Mouse (Mus musculus) adrenal gland, adult 8-10 months (tissue): ENCODE data around the gene Pja2. TPM values are rescaled to one million over a fixed set of nuclear protein-coding genes. Genes with fewer than 3 reads are reported as not detected.
"Not testable (repeated sequence)": the region's sequence is repeated elsewhere in the genome, so short reads cannot be mapped to it uniquely, and the experiment has no call there.

Experiments used
- DNase-seq: peaks from one replicate; pipeline ENCODE4 v3.0.0; 2022
- total RNA-seq, 4 experiments: library from RNA; stranded (reverse); gene quantifications; 2 replicates each; pipeline ENCODE4 v1.2.4; 2022

The Pja2 gene
- 100 to 1,000 TPM in 1 of 4 experiments, 10 to 100 TPM in 3; 77.5 to 102 (median 90.7) TPM for total RNA-seq

DNA sequence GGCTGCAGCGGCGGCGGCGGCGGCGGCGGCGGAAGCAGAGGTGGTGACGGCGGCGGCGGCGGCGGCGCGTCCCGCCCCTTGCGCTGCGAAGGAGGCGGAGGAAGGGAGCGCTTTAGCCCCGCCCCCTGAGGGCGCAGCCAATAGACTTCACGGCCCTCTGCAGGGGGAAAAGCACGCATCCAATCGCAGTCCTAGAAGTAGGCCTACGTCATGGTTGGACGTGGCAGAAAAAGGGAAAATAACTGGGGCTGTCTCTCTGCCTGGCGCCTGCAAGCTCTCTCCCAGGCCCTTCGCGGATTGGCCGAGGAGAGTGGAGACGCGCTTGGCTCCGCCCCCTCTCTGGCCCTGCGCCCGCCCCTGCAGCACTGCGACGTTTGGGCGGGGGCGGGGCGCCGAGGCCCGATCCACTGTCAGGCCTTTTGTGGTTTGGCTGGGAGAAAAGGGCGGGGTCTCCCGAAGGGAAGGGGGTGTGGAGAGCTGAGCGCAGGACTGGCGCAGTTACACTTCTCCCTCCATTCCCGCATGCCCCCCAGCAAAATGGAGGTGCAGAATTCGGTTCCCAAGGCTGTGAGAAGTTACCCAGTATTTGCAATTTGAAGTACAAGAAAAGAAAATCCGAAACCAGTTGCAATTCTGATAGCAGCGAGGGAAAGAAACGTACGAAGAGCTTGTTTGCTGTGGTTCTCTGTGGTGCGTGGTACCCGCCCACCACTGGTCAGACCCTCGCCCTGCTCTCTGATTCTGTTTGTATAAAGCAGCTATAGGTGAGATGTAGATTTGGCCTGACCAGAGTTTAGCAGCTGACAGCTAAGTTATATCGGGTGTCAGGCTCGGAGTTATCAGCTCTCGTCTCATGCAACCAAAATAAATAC, at the start of gene Pja2:
TSS of gene Pja2 (minus strand) at position 19 of the 872 bp plus-strand sequence.
- DNase-seq: peak; percentile 99

DNA sequence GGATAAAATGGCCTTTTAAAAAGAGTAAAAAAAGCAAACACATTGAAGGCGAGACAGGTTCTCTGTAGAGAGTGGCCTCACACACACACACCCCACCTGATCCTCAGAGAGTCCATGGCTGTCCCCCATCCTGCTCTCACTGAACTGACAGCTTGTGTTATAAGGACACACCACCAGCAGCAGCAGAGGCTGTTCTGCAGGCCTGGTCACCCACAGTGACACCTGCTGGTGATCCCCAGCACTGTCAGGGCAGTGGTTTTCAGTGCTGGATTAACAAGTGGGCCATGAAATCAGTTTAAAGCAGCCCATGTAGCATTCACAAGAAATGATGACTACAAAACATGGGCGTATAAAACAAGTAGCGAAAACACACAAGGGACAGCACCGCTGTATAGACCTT, 43.6 kb upstream of the Pja2 start:
- peak; percentile 57 for DNase-seq

- peak; percentile 26 for DNase-seq
Observed at GRCm38 (mm10) chr17:64363694-64364093, 32.0 kb upstream of the Pja2 start.

DNA sequence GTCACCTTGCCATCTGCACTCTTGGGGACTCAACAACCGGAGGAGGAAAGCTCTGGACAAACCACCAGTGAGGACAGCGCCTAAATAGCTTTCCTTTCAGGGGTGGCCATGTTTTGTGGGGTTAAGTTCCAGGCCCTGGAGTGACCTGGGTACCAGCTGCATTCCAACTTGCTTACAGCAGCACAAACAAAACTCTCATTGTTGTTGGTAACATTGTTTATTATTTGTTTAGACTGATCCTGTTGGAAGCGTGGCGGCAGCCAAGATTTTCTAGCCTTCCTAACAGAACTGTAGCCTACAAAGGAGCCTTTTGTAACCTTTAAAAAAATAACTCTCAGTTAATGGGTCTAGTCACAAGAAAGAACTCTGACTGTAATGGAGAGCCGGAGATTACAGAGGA, 30.9 kb upstream of the Pja2 start:
- DNase-seq: no peak

DNA sequence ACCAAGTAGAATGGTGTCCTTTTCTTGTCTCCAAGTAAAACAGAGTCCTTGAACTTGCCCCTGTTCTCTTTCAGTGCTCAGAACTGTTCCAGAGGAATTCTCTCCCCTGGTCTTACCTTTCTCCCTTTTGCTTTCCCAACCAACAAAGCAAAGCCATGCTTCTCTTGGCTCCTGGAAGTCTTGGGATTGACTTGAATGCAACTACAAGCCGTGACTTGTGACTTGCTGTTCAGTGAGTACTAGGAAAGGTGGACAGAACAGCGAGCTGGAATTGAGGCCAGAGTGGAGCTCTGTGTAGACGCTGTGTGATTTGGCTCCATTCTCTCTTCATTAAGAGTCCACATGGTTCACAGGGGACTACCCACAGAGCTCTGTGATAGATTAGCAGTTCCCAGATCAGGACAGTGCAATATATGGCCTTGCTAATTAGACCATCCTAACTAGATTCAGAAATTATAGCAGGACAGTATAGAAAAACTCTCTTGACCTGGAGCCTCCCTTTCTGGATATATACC, 30.3 kb upstream of the Pja2 start:
- no peak for DNase-seq

GRCm38 (mm10) chr17:64353940-64354339, 22.2 kb upstream of the Pja2 start:
- DNase-seq: no peak

GRCm38 (mm10) chr17:64346135-64346534, 14.4 kb upstream of the Pja2 start:
- DNase-seq: no peak

GRCm38 (mm10) chr17:64344576-64345172, 13.0 kb upstream of the Pja2 start:
- no peak for DNase-seq

DNA sequence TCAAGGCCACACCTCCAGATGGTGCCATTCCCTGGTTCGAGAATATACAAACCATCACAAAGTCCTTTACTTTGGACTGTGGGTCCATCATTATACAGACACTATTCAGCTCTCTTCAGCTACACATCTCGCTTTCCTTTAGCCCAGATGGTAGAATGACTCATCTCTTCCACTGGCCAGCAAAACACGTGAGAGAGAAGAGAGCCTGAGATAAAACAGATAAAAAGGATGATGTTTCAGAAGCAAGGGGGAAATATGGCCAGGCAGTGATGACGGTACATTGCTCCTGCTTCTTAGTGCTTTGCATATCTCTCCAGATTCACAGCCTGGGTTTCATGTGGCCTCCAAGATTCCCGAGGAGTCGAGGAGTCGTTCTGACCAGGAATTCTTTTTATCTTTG, 10.0 kb upstream of the Pja2 start:
- peak; percentile 37 for DNase-seq

- DNase-seq: no peak
Observed at GRCm38 (mm10) chr17:64339752-64340151, 8.0 kb upstream of the Pja2 start.

GRCm38 (mm10) chr17:64337220-64337619, 5.5 kb upstream of the Pja2 start:
- no peak for DNase-seq

GRCm38 (mm10) chr17:64333956-64334355, 2.2 kb upstream of the Pja2 start:
- DNase-seq: peak; percentile 20

- DNase-seq: no peak
Observed at GRCm38 (mm10) chr17:64332770-64333096, 1.0 kb upstream of the Pja2 start.

- no peak for DNase-seq
Observed at GRCm38 (mm10) chr17:64331291-64331897, 322 bp downstream of the Pja2 start.

- DNase-seq: no peak
Observed at GRCm38 (mm10) chr17:64330885-64331284, 831 bp downstream of the Pja2 start.

DNA sequence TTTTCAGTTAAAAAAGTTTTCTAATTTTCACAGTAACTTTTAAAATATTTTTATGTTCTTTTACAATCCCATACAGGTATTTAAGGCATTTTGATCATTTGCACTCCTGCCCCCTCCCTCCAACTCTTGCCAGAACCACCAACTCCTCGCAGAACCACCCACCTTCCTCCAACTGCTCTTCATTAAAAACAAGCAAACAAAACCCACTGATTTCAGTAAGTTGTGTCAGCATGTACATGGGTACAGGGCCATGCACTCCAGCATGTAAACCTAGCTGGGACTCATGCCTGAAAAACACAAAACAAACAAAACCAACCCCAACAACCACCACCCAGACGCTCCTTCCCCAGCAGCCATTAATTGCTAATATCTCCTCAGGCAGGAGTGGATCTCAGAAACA, 7.2 kb downstream of the Pja2 start:
- DNase-seq: no peak

DNA sequence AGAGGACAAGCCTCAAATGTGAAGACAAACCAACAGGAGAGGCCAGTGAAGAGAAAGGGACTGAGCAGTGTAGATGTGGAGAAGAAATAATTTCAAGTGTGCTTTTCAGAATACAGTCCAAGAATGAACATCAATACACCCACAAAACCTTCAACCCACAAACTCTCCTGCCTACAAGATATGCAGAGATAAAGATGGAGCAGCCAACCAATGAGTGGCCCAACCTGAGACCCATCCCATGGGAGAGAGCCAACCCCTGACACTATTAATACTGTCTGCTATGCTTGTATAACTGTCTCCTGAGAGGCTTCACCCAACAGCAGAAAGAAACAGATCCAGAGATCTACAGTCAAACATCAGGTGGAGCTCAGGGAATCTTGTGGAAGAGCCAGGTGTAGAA, 16.3 kb downstream of the Pja2 start:
- no peak for DNase-seq

GRCm38 (mm10) chr17:64314523-64314922, 17.2 kb downstream of the Pja2 start:
- not testable (repeated sequence) for DNase-seq

DNA sequence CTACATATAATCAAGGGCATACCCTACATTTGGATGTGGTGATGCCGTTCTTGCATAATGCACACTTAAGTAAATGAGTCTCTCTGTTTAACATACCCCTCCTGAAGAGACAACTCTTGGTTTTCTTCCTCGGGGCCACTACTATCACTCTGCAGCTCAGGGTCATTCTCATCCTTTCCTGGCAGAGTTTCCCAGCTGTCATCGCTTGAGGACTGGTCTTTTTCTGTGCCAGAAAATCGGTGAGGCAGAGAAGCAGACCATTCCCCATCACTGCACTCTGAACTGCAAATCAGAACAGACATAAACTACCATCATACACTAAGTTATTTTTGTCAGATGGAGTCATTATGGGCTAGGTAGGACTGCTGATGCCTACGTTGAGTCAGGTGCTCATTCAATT, 34.1 kb downstream of the Pja2 start:
- no peak for DNase-seq

DNA sequence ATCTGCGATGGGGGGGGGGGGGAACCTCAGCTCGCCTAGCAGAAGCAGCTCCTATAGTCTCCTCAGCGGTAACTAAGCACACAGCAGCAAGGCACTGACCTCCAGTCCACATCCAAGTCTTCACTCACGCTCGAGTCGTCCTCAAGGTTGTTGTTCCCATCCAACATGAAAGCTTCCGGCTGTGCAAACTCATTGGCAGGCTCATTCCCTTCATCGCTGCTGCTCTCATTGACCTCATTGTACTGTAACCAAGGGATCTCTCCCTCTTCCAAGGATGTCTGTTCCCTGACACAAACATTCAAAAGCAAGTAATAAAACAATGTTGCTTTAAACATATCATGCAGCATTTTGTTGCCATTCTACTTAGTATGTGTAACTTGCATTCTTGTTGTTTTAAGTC, 39.0 kb downstream of the Pja2 start:
- peak; percentile 34 for DNase-seq

- DNase-seq: no peak
Observed at GRCm38 (mm10) chr17:64289684-64290083, 42.0 kb downstream of the Pja2 start.

DNA sequence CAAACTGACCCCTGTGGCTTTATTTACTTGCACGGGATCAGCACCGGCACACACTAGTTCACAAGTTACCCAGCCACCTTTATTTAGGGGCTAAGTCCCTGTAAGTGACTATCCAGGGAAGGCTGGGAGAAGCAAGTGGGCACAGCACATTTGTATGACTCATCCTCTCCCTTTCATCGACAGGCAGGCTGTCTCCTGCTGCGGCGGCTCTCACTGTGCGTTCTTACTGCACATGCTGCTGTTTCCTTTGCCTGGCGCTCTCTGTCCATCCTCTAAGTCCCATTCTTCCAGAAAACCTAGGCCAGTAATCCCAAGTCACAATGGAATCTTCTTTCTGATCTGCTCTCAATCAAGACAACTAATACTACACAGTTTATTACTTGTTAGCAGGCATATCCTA, 43.7 kb downstream of the Pja2 start:
- DNase-seq: no peak

DNA sequence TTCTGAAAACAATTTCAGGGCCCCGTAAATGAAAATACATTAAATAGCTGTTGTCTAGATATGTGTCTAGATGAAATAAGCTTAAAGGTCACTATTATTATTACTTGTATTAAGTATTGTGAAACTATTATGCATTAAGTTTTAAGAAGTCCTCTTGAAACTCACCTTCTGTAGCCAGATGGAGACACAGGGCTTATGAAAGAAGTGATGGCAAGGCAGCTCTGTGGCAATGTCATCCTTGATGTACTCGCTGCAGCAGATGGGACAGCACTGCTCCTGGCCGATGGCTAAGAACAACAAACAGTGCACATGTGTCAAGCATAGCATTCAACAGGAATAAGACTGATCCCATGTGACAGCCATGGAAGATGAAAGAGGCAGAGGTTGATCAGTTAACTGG, 44.9 kb downstream of the Pja2 start:
- DNase-seq: no peak

DNA sequence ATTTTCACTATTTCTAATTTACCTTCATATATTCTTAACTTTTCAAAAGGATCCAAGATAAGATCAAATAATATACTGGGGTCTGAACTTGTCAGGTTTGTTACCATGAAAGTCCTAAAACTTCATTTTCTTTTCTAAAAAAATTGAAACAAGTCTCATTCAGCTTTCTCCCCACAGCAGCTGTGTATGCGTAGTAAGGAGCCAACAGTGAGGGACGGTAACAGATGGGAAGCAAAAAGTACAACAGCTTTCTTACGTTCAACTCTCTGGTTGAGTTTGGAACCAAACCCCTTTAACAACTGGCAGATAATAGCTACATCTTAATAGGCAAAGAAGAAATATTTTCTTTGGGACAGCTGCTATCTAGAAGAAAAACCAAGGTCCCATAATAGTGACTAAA, 50.3 kb downstream of the Pja2 start:
- not testable (repeated sequence) for DNase-seq
